26 mouse cellular contexts compared by ENCODE assay signal in genomic region chr5:107183537-107183936, GRCm38 (mm10).
A peak's percentile ranks its signal among the peaks of the same experiment; 100 is the strongest.
DNase-seq lines count a peak whose midpoint lies in the region; ATAC-seq and TF ChIP-seq lines count a peak whose summit lies in the region.
"Had no signal": no experiment of that assay in that cellular context is flagged by ENCODE, and none has a peak within 500 bp of the region (broad histone marks: within the 10 kb centered on the region; RNA-seq: fewer than 3 reads in every experiment).

No protein-coding gene starts in this region.

- peaks cover 6% of the 10 kb centered on the region; the same call in 1 of the 2 replicates for H3K4me1 ChIP-seq in kidney, embryonic 16.5 days (ENCODE audit: insufficient read depth, low read length)
- peaks cover 30% of the 10 kb centered on the region for H3K4me1 ChIP-seq in lung, embryonic 15.5 days
- H3K4me1 ChIP-seq in lung, adult 2 months (ENCODE audit: control insufficient read depth, insufficient read depth, low read length): peaks cover 4% of the 10 kb centered on the region
- H3K4me1 ChIP-seq in stomach, embryonic 15.5 days: peaks cover 8% of the 10 kb centered on the region
- no peaks in the 10 kb centered on the region for H3K4me1 ChIP-seq in stomach, postnatal 0 days (replicated peaks; ENCODE audit: control insufficient read depth, insufficient read depth)
- H3K4me1 ChIP-seq: forebrain, embryonic 12.5 days; limb, embryonic 10.5 days had no signal

- intact Hi-C loops in heart, postnatal 36 days (cut with DNase I): no loop called here

- no peak for TF ChIP-seq POLR2A in lung, adult 2 months (IDR thresholded peaks at IDR 0.05; ENCODE audit: borderline replicate concordance, extremely low read depth, low read depth, low read length)

- ATAC-seq in kidney, embryonic 16.5 days (ENCODE audit: low FRiP score, low TSS enrichment): no peak
- no peak for ATAC-seq in lung, embryonic 15.5 days (ENCODE audit: borderline replicate concordance, extremely low read depth, low FRiP score, low TSS enrichment)
- no peak for ATAC-seq in stomach, embryonic 15.5 days (ENCODE audit: insufficient read depth, low FRiP score, low read depth)
- ATAC-seq in stomach, postnatal 0 days (ENCODE audit: low FRiP score, low TSS enrichment): no peak
- ATAC-seq: forebrain, postnatal 0 days; hindbrain, embryonic 16.5 days; midbrain, embryonic 16.5 days had no signal

- H3K27ac ChIP-seq in kidney, embryonic 16.5 days (ENCODE audit: low read length): peak overlapping the region; percentile 69; the same call in 1 of the 2 replicates
- peak overlapping the region; percentile 73 for H3K27ac ChIP-seq in lung, embryonic 15.5 days
- 0 out of 2 replicates have a peak overlapping the region, but pooled peaks have one; percentile 23 for H3K27ac ChIP-seq in stomach, embryonic 15.5 days
- H3K27ac ChIP-seq in stomach, postnatal 0 days (replicated peaks): no peak overlapping the region
- H3K27ac ChIP-seq: embryonic facial prominence, embryonic 10.5 days; embryonic facial prominence, embryonic 15.5 days; forebrain, embryonic 12.5 days; limb, embryonic 10.5 days; limb, embryonic 15.5 days had no signal

- no peak for TF ChIP-seq EP300 in stomach, postnatal 0 days (optimal IDR thresholded peaks at IDR 0.05)

- no peaks in the 10 kb centered on the region for H3K27me3 ChIP-seq in kidney, embryonic 16.5 days (ENCODE audit: insufficient read depth, low read length)
- no peaks in the 10 kb centered on the region for H3K27me3 ChIP-seq in lung, embryonic 15.5 days
- no peaks in the 10 kb centered on the region for H3K27me3 ChIP-seq in stomach, embryonic 15.5 days (replicated peaks)
- no peaks in the 10 kb centered on the region for H3K27me3 ChIP-seq in stomach, postnatal 0 days (ENCODE audit: control insufficient read depth, insufficient read depth, low read length)
- H3K27me3 ChIP-seq: embryonic facial prominence, embryonic 15.5 days; forebrain, embryonic 12.5 days; heart, embryonic 13.5 days; limb, embryonic 15.5 days had no signal

- WGBS in kidney, embryonic 16.5 days: 61% methylated on average over 6 of the region's 6 CpGs
- WGBS in lung, embryonic 15.5 days: 46% methylated on average over 6 of the region's 6 CpGs
- WGBS in lung, adult 2 months: 64% methylated on average over 6 of the region's 6 CpGs
- 53% methylated on average over 6 of the region's 6 CpGs for WGBS in stomach, embryonic 15.5 days
- 64% methylated on average over 6 of the region's 6 CpGs for WGBS in stomach, postnatal 0 days

- H3K9ac ChIP-seq in kidney, embryonic 16.5 days (replicated peaks; ENCODE audit: low read length): no peak overlapping the region
- H3K9ac ChIP-seq in lung, embryonic 15.5 days: no peak overlapping the region
- H3K9ac ChIP-seq in stomach, embryonic 15.5 days: no peak overlapping the region
- no peak overlapping the region for H3K9ac ChIP-seq in stomach, postnatal 0 days (ENCODE audit: low read length)
- H3K9ac ChIP-seq: embryonic facial prominence, embryonic 15.5 days; forebrain, embryonic 12.5 days; forebrain, postnatal 0 days; heart, embryonic 13.5 days; limb, embryonic 15.5 days had no signal

- H3K4me3 ChIP-seq in kidney, embryonic 16.5 days (ENCODE audit: low read length): no peak overlapping the region
- no peak overlapping the region for H3K4me3 ChIP-seq in lung, embryonic 15.5 days
- no peak overlapping the region for H3K4me3 ChIP-seq in lung, adult 2 months (replicated peaks; ENCODE audit: extremely low read depth, low read depth, low read length)
- H3K4me3 ChIP-seq in stomach, embryonic 15.5 days (replicated peaks): no peak overlapping the region
- no peak overlapping the region for H3K4me3 ChIP-seq in stomach, postnatal 0 days (ENCODE audit: low read depth, low read length)
- H3K4me3 ChIP-seq: embryonic facial prominence, embryonic 10.5 days; embryonic facial prominence, embryonic 15.5 days; forebrain, embryonic 12.5 days; heart, embryonic 13.5 days; limb, embryonic 10.5 days; limb, embryonic 15.5 days had no signal

- H3K9me3 ChIP-seq in kidney, embryonic 16.5 days (ENCODE audit: low read length): no peaks in the 10 kb centered on the region
- no peaks in the 10 kb centered on the region for H3K9me3 ChIP-seq in lung, embryonic 15.5 days
- H3K9me3 ChIP-seq in stomach, embryonic 15.5 days: no peaks in the 10 kb centered on the region
- H3K9me3 ChIP-seq in stomach, postnatal 0 days (ENCODE audit: control insufficient read depth, low read length): no peaks in the 10 kb centered on the region
- H3K9me3 ChIP-seq: embryonic facial prominence, embryonic 10.5 days; embryonic facial prominence, embryonic 15.5 days; forebrain, embryonic 12.5 days; G1E; heart, embryonic 13.5 days; limb, embryonic 10.5 days; limb, embryonic 15.5 days had no signal

- peak; percentile 89 for DNase-seq in heart, adult 11 months
- no peak for DNase-seq in heart, postnatal 36 days
- DNase-seq in kidney, postnatal 10 days: no peak
- DNase-seq in lung, adult 2 months: no peak
- DNase-seq in stomach, postnatal 0 days (ENCODE audit: low spot score): no peak
- DNase-seq: cerebellum, adult 8-10 months; cerebellum, postnatal 25 days; forebrain, postnatal 0 days; gastrocnemius, postnatal 14 days; heart, postnatal 10 days; kidney, adult 8-10 months; right cerebral cortex, postnatal 25 days; thymus, postnatal 14 days had no signal

- H3K4me2 ChIP-seq in kidney, embryonic 16.5 days (replicated peaks; ENCODE audit: low read depth, low read length): no peak overlapping the region
- H3K4me2 ChIP-seq in lung, embryonic 15.5 days: no peak overlapping the region
- no peak overlapping the region for H3K4me2 ChIP-seq in stomach, embryonic 15.5 days
- H3K4me2 ChIP-seq in stomach, postnatal 0 days (replicated peaks; ENCODE audit: low read depth): no peak overlapping the region
- H3K4me2 ChIP-seq: embryonic facial prominence, embryonic 15.5 days; forebrain, embryonic 12.5 days; heart, embryonic 13.5 days; limb, embryonic 15.5 days; midbrain, embryonic 11.5 days had no signal

- H3K36me3 ChIP-seq in kidney, embryonic 16.5 days (ENCODE audit: insufficient read depth, low read length): no peaks in the 10 kb centered on the region
- H3K36me3 ChIP-seq in lung, embryonic 15.5 days: no peaks in the 10 kb centered on the region
- no peaks in the 10 kb centered on the region for H3K36me3 ChIP-seq in stomach, embryonic 15.5 days
- H3K36me3 ChIP-seq in stomach, postnatal 0 days (ENCODE audit: control insufficient read depth, insufficient read depth, low read length): no peaks in the 10 kb centered on the region
- H3K36me3 ChIP-seq: embryonic facial prominence, embryonic 10.5 days; embryonic facial prominence, embryonic 15.5 days; forebrain, embryonic 12.5 days; G1E; heart, embryonic 13.5 days; limb, embryonic 10.5 days; limb, embryonic 15.5 days had no signal

- TF ChIP-seq CTCF in lung, adult 2 months (IDR thresholded peaks at IDR 0.05; ENCODE audit: insufficient read depth, low read length): no peak
- TF ChIP-seq CTCF in stomach, postnatal 0 days (IDR thresholded peaks at IDR 0.05; ENCODE audit: low read depth): no peak
